Mouse (Mus musculus) hindbrain, postnatal 0 days (tissue): Measurements from ENCODE around the gene Olfr10. TPM values are rescaled to one million over a fixed set of nuclear protein-coding genes. Genes with fewer than 3 reads are reported as not detected.

Source experiments
- ATAC-seq: fragments of 200-750 bp; cut with Nextera tagmentation; 2 replicates; pipeline ENCODE4 v1.8.0; 2017; ENCODE audit warnings: mild to moderate bottlenecking, moderate TSS enrichment, moderate library complexity
- DNase-seq: peaks from one replicate; pipeline ENCODE4 v3.0.0-alpha.2; 2015; ENCODE audit warnings: low spot score
- H3K27ac ChIP-seq: fragments of 300-500 bp; sonication (generic); 2 replicates; pipeline ENCODE4 v1.5.1; 2014; ENCODE audit warnings: mild to moderate bottlenecking
- H3K27me3 ChIP-seq: fragments of 300-500 bp; sonication (generic); 2 replicates; pipeline ENCODE4 v1.6.1; 2014; ENCODE audit warnings: low read length, mixed read lengths; ENCODE audit not compliant: insufficient read depth
- H3K36me3 ChIP-seq: fragments of 300-500 bp; sonication (generic); 2 replicates; pipeline ENCODE4 v1.6.1; 2014; ENCODE audit warnings: low read length, mixed read lengths; ENCODE audit not compliant: insufficient read depth
- H3K4me1 ChIP-seq: fragments of 300-500 bp; sonication (generic); 2 replicates; pipeline ENCODE4 v1.6.1; 2014; ENCODE audit warnings: antibody characterized with exemption, low read length, mixed read lengths; ENCODE audit not compliant: insufficient read depth
- H3K4me2 ChIP-seq: fragments of 300-500 bp; sonication (generic); 2 replicates; pipeline ENCODE4 v1.6.1; 2014; ENCODE audit warnings: low read depth, mild to moderate bottlenecking, low read length, moderate library complexity, mixed read lengths
- H3K4me3 ChIP-seq: fragments of 300-500 bp; sonication (generic); 2 replicates; pipeline ENCODE4 v1.5.1; 2014; ENCODE audit warnings: low read length
- H3K9ac ChIP-seq: fragments of 300-500 bp; sonication (generic); replicated peaks from 2 replicates; pipeline ENCODE4 v1.6.1; 2014; ENCODE audit warnings: mild to moderate bottlenecking, low read length, moderate library complexity, mixed read lengths
- H3K9me3 ChIP-seq: fragments of 300-500 bp; sonication (generic); 2 replicates; pipeline ENCODE4 v1.6.1; 2016; ENCODE audit warnings: low read length, mixed read lengths
- CTCF ChIP-seq: IDR thresholded peaks from 2 replicates; pipeline ENCODE4 v1.5.1; 2016; ENCODE audit warnings: antibody characterized with exemption, control low read depth, low read depth
- WGBS: fragments of 180-500 bp; shearing (Covaris S2); extraction: QIAGEN DNeasy Blood & Tissue Kit; methylation state at CpG from one replicate; pipeline ENCODE4 v1.1.7; 2014; 5-methylcytosine and 5-hydroxymethylcytosine counted together
- polyA plus RNA-seq: library from polyadenylated mRNA; unstranded; fragments of >200 nt; fragmentation: Nextera tagmentation; extraction: Ambion mirVana; gene quantifications from 2 replicates; pipeline ENCODE4 v1.2.1, GENCODE M21; 2015
- total RNA-seq: library from RNA; depleted of rRNA; stranded (reverse); fragments of >200 nt; gene quantifications from 2 replicates; pipeline ENCODE4 v1.2.3, GENCODE M21; 2014; rRNA removed

Gene Olfr10
- total and polyA plus RNA-seq, 2 experiments from 2014 or later, result not detected

DNA sequence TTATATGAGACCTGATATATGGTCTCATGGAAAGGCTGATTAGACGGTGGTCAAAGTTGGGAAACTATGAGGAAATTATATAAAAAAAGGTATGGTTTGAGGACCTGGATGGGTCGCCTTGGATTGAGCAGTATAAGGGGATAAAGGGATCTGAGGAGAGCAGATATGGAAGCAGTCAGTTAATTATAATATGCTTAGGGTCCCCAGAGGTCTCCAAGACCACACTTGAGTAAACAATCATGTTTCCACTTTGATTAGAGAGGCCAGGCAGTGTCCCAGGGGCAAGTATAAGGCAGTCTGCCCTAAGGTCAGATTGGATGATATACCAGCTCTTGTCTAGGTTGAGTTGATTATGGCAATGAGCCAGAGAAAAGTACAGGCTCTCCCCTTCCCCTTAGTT, 17.9 kb downstream of the Olfr10 start, which contains the start of gene Olfr1391:
Gene Olfr1391 (plus strand): TSS at position 301 of the 400 bp plus-strand sequence.
- 76% methylated on average over 2 of the region's 2 CpGs for WGBS
- DNase-seq (no peak), ATAC-seq (no peak)
- Histone ChIP-seq H3K9me3 (no peaks in the 10 kb centered on the region), H3K4me1 (no peaks in the 10 kb centered on the region), H3K27me3 (no peaks in the 10 kb centered on the region), H3K4me2 (no peak within 1 kb of the TSS), H3K27ac (no peak within 1 kb of the TSS), H3K36me3 (no peaks in the 10 kb centered on the region), H3K4me3 (no peak within 1 kb of the TSS), H3K9ac (no peak within 1 kb of the TSS)
- TF ChIP-seq CTCF, result no peak

DNA sequence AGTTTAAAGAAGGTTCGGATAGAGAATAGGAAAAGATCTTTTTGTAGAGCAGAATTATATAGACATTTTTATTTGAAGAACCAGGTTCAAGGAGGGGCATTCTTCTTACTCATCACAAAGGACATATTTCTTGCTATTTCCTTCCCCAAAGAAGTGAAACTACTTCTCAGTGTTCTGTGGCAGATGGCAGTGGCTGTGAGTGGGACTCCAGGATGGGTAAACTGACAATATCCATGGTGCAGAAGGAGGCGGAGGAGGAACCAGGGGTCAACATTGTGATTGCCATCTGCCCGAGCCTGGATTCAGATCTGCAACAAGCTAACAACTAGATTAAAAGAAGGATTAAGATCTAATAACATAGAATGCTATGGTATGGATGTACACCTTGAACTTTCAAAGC, 22.2 kb downstream of the Olfr10 start:
- no peak overlapping the region for H3K27ac ChIP-seq
- H3K4me2 ChIP-seq, result no peak overlapping the region
- H3K4me1 ChIP-seq, result no peaks in the 10 kb centered on the region
- no peak overlapping the region for H3K9ac ChIP-seq
- WGBS, result 89% methylated on average over 3 of the region's 3 CpGs
- no peak overlapping the region for H3K4me3 ChIP-seq
- H3K36me3 ChIP-seq, result no peaks in the 10 kb centered on the region
- ATAC-seq, result no peak
- H3K9me3 ChIP-seq, result no peaks in the 10 kb centered on the region
- DNase-seq, result no peak
- TF ChIP-seq CTCF, result no peak
- no peaks in the 10 kb centered on the region for H3K27me3 ChIP-seq

GRCm38 (mm10) chr11:49329686-49330085, 25.1 kb downstream of the Olfr10 start:
- Histone ChIP-seq H3K9ac (no peak overlapping the region), H3K4me3 (no peak overlapping the region), H3K4me1 (no peaks in the 10 kb centered on the region), H3K4me2 (no peak overlapping the region), H3K27ac (no peak overlapping the region), H3K9me3 (no peaks in the 10 kb centered on the region), H3K36me3 (no peaks in the 10 kb centered on the region), H3K27me3 (no peaks in the 10 kb centered on the region)
- WGBS, result 75% methylated on average over 1 of the region's 1 CpGs
- DNase-seq (no peak), ATAC-seq (no peak)
- no peak for TF ChIP-seq CTCF

- no peak for TF ChIP-seq CTCF
- Histone ChIP-seq H3K9me3 (no peaks in the 10 kb centered on the region), H3K27ac (no peak within 1 kb of the TSS), H3K36me3 (no peaks in the 10 kb centered on the region), H3K27me3 (no peaks in the 10 kb centered on the region), H3K4me3 (no peak within 1 kb of the TSS), H3K4me1 (no peaks in the 10 kb centered on the region), H3K4me2 (no peak within 1 kb of the TSS), H3K9ac (no peak within 1 kb of the TSS)
- 88% methylated on average over 1 of the region's 1 CpGs for WGBS
- no peak for DNase-seq
- no peak for ATAC-seq
These were observed 30.3 kb downstream of the Olfr10 start, which contains the start of gene Olfr1390 for GRCm38 (mm10) chr11:49334888-49335287. Olfr1390 (plus strand) TSS chr11:49335188.

DNA sequence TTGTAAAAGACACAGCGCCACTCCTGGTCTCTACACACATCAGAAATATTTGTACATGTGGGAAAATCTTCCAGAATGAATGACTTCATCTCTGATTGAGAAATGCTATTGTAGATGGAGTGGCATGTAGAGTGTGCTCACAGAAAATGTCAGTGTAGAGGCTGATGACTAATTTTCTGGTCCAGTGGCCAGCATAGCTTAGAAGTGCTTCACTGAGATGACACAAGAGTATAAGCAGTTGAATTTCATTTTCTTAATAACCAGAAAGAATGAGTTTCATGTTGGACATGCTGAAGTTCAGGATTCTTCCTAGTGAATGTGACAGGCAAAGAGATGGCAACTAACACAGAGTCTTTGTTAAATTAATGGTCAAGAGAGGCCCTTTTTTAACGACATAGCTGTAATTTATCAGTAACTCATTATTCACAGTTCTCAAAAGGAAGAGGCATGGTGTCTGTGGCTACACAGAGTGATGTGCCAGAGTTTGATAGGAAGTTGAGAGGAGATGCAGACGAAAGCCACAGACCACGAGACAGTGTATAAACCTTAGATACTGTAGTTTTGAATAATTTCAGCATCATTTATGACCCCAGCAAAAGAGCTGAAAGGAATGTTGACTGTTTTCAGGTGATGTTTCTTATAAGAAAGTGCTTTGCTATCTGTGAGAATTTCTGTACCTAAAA, 32.8 kb downstream of the Olfr10 start:
- no peak for DNase-seq
- TF ChIP-seq CTCF, result no peak
- Histone ChIP-seq H3K9me3 (no peaks in the 10 kb centered on the region), H3K9ac (no peak overlapping the region), H3K4me2 (no peak overlapping the region), H3K4me1 (no peaks in the 10 kb centered on the region), H3K4me3 (no peak overlapping the region), H3K36me3 (no peaks in the 10 kb centered on the region), H3K27ac (no peak overlapping the region), H3K27me3 (no peaks in the 10 kb centered on the region)
- ATAC-seq, result no peak
- 68% methylated on average over 4 of the region's 4 CpGs for WGBS

Other genes with a start within 250 kb of the Olfr10 start
- gene Tgtp2, start 240.5 kb upstream of the Olfr10 start, total RNA-seq, result not detected in 2 replicates
- 0.20 and 0.52 TPM in 2 replicates for gene Tgtp2, start 240.5 kb upstream of the Olfr10 start, polyA plus RNA-seq
- gene Ifi47, start 228.2 kb upstream of the Olfr10 start, total RNA-seq, result 0.68 TPM in 1 of 2 replicates, not detected in the other
- 1.2 and 1.6 TPM in 2 replicates for gene Ifi47, start 228.2 kb upstream of the Olfr10 start, polyA plus RNA-seq
- gene Olfr1396, start 189.9 kb upstream of the Olfr10 start, total RNA-seq, result not detected in 2 replicates
- gene Olfr1396, start 189.9 kb upstream of the Olfr10 start, polyA plus RNA-seq, result not detected in 2 replicates
- gene Olfr1395, start 162.5 kb upstream of the Olfr10 start, total RNA-seq, result not detected in 2 replicates
- gene Olfr1395, start 162.5 kb upstream of the Olfr10 start, polyA plus RNA-seq, result not detected in 2 replicates
- gene Olfr1394, start 150.4 kb upstream of the Olfr10 start, total RNA-seq, result not detected in 2 replicates
- gene Olfr1394, start 150.4 kb upstream of the Olfr10 start, polyA plus RNA-seq, result not detected in 2 replicates
- 0.37 TPM in 1 of 2 replicates, not detected in the other for gene Btnl9, start 117.6 kb upstream of the Olfr10 start, total RNA-seq
- gene Btnl9, start 117.6 kb upstream of the Olfr10 start, polyA plus RNA-seq, result 0.39 and 0.50 TPM in 2 replicates
- 20.2 and 25.0 TPM in 2 replicates for gene Zfp62, start 101.4 kb upstream of the Olfr10 start, total RNA-seq
- 25.7 and 25.8 TPM in 2 replicates for gene Zfp62, start 101.4 kb upstream of the Olfr10 start, polyA plus RNA-seq
- 87.4 and 109 TPM in 2 replicates for gene Mgat1, start 60.5 kb upstream of the Olfr10 start, total RNA-seq
- gene Mgat1, start 60.5 kb upstream of the Olfr10 start, polyA plus RNA-seq, result 33.6 and 35.3 TPM in 2 replicates
- 0.86 TPM in 1 of 2 replicates, not detected in the other for gene Olfr1393, start 26.4 kb upstream of the Olfr10 start, total RNA-seq
- 0.10 and 0.13 TPM in 2 replicates for gene Olfr1393, start 26.4 kb upstream of the Olfr10 start, polyA plus RNA-seq
- not detected in 2 replicates for gene Olfr1392, start 19.5 kb upstream of the Olfr10 start, total RNA-seq
- not detected in 2 replicates for gene Olfr1392, start 19.5 kb upstream of the Olfr10 start, polyA plus RNA-seq
- not detected in 2 replicates for gene Olfr1391, start 18.0 kb downstream of the Olfr10 start, total RNA-seq
- gene Olfr1391, start 18.0 kb downstream of the Olfr10 start, polyA plus RNA-seq, result not detected in 2 replicates
- gene Olfr1390, start 30.4 kb downstream of the Olfr10 start, total RNA-seq, result not detected in 2 replicates
- gene Olfr1390, start 30.4 kb downstream of the Olfr10 start, polyA plus RNA-seq, result not detected in 2 replicates
- gene Olfr1389, start 118.3 kb downstream of the Olfr10 start, total RNA-seq, result not detected in 2 replicates
- gene Olfr1389, start 118.3 kb downstream of the Olfr10 start, polyA plus RNA-seq, result not detected in 2 replicates
- 0.10 TPM in 1 of 2 replicates, not detected in the other for gene Olfr1388, start 131.9 kb downstream of the Olfr10 start, total RNA-seq
- 0.08 TPM in 1 of 2 replicates, not detected in the other for gene Olfr1388, start 131.9 kb downstream of the Olfr10 start, polyA plus RNA-seq
- not detected in 2 replicates for gene Olfr1387, start 150.6 kb downstream of the Olfr10 start, total RNA-seq
- not detected in 2 replicates for gene Olfr1387, start 150.6 kb downstream of the Olfr10 start, polyA plus RNA-seq
- gene Olfr1386, start 160.3 kb downstream of the Olfr10 start, total RNA-seq, result not detected in 2 replicates
- not detected in 2 replicates for gene Olfr1386, start 160.3 kb downstream of the Olfr10 start, polyA plus RNA-seq
- gene Olfr1385, start 184.3 kb downstream of the Olfr10 start, total RNA-seq, result not detected in 2 replicates
- gene Olfr1385, start 184.3 kb downstream of the Olfr10 start, polyA plus RNA-seq, result not detected in 2 replicates
- not detected in 2 replicates for gene Olfr1384, start 202.0 kb downstream of the Olfr10 start, total RNA-seq
- not detected in 2 replicates for gene Olfr1384, start 202.0 kb downstream of the Olfr10 start, polyA plus RNA-seq
- gene Olfr1383, start 214.9 kb downstream of the Olfr10 start, total RNA-seq, result not detected in 2 replicates
- gene Olfr1383, start 214.9 kb downstream of the Olfr10 start, polyA plus RNA-seq, result not detected in 2 replicates
- not detected in 2 replicates for gene Olfr1382, start 223.5 kb downstream of the Olfr10 start, total RNA-seq
- not detected in 2 replicates for gene Olfr1382, start 223.5 kb downstream of the Olfr10 start, polyA plus RNA-seq
- not detected in 2 replicates for gene Olfr1381, start 238.7 kb downstream of the Olfr10 start, total RNA-seq
- not detected in 2 replicates for gene Olfr1381, start 238.7 kb downstream of the Olfr10 start, polyA plus RNA-seq